Mouse (Mus musculus): Measurements from ENCODE around the gene Secisbp2. TPM values are rescaled to one million over a fixed set of nuclear protein-coding genes. Genes with fewer than 3 reads are reported as not detected.

Secisbp2 gene
- polyA plus RNA-seq, 1 experiment, result 14.6 TPM

DNA sequence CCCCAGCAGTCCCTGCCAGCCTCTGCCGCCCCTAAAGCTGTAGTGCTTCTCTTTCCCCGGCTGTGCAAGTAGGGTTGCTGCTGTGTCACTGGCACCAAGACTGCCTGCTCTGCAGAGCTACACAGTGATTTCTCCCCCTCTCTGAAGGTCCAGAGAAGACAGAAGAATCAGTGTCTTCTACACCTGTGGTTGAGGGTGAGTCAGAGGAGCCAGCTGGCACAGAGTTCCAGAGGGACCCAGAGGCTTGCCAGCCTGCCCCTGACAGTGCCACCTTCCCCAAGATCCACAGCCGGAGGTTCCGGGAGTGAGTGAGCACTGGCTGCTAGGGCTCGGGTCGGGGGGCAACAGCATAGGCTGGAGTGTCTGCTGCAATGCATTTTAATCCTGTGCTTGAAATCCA lies 27.2 kb downstream of the Secisbp2 start:
- WGBS, result 97% methylated on average over 6 of the region's 6 CpGs
- no peak for DNase-seq (ENCODE audit: low read depth, low spot score)

GRCm38 (mm10) chr13:51679332-51679731 lies 27.8 kb downstream of the Secisbp2 start:
- DNase-seq (ENCODE audit: low read depth, low spot score), result no peak
- 66% methylated on average over 4 of the region's 4 CpGs for WGBS

DNA sequence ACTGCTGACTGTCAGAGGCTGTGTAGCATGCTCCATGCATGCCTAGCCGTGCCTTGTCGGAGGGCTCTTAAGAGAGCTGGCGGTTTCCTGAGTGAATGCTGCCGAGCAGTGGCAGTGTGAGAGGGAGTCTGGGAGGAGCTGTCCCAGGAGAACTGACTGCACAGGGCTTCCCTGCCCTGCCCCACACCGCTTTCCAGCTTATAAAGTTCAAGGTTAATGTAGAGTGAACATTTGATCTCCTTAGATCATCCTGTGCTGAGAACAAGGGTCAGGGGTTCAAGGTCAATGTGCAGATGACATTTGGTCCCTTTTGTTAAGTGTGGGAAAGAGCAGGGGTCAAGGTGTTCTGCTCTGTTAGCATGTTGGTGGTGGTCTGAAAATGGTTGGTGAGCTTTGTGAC lies 29.6 kb downstream of the Secisbp2 start:
- no peak for DNase-seq (ENCODE audit: low read depth, low spot score)
- 84% methylated on average over 5 of the region's 5 CpGs for WGBS

GRCm38 (mm10) chr13:51681634-51682033 lies 30.1 kb downstream of the Secisbp2 start:
- 95% methylated on average over 8 of the region's 8 CpGs for WGBS
- DNase-seq (ENCODE audit: low read depth, low spot score), result no peak

DNA sequence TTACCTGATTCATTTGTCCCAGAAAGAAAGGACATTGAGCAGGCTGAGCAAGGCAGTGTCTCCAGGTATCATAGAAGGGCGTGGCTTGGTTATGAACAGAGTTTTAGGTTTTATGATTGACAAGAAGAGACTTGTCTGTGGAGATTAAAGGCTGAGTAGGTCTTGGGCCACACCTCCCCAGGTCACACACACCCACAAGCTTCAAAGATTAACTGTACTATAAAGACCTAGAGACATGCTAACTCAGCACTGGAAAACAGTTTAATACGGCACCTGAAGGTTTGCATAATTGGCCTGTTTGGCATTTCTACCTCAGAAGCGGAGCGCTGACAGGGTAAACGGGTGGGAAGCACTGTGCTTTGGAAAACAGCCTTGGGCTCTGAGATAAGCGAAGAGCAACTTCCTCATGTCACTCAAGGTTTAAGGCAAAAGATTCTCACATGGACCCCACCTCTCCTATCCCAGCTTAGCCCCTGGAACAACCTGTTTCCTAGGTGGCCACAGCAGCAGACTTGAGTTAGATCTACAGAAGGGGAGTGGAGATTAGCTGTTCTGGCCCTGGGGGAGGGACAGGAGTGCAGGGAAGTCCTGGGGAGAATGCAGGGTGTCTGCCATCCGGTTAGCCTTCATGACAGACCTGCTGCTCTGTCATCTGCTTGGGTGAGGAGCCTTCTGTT lies 33.9 kb downstream of the Secisbp2 start:
- no peak for DNase-seq (ENCODE audit: low read depth, low spot score)
- 62% methylated on average over 7 of the region's 7 CpGs for WGBS

DNA sequence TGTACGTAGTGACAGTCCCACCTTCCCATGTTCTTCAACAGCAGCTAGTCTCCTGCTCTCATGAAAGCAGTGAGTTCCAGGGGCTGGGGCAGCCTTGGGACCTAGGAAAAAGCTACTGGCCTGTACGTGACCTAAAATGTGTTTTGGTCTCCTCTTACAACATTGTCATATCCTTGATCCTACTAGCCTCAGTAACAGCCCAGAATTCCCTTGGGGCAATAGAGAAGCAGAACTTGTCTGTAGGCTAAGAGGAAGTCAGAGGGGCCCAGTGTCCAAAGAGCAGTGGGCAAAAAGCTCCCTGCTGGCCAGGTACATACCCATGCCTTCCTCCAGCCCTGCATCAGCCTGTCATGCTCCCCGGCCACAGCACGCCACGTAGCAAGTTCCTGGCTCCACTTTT lies 35.5 kb downstream of the Secisbp2 start:
- no peak for DNase-seq (ENCODE audit: low read depth, low spot score)
- 96% methylated on average over 5 of the region's 5 CpGs for WGBS

- DNase-seq (ENCODE audit: low read depth, low spot score), result no peak
- 64% methylated on average over 3 of the region's 3 CpGs for WGBS
Measured at GRCm38 (mm10) chr13:51688688-51689087, 37.2 kb downstream of the Secisbp2 start.

- no peak for DNase-seq (ENCODE audit: low read depth, low spot score)
Measured at GRCm38 (mm10) chr13:51696481-51696880, 45.0 kb downstream of the Secisbp2 start.

GRCm38 (mm10) chr13:51697455-51697854 lies 46.0 kb downstream of the Secisbp2 start:
- DNase-seq (ENCODE audit: low read depth, low spot score), result no peak
- WGBS, result 24% methylated on average over 6 of the region's 6 CpGs

DNA sequence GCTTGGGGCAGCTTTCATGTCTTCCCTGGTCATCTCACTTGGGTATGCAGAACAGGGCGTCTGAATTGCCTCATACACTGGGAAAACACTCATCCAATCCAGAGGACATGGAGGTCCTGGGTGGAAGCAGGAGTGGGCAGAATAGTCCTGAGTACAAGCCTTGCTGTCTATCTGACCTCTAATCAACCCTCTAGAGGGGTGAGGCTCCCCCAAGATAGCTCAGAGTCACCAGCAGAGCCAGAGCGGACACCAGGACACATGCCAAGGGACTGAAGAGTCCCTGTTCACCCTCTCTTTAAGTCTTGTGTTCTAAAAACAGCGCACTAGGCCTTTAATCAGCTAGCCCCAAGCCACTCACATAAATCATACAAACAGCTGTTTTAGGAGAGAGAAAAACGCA lies 46.4 kb downstream of the Secisbp2 start:
- no peak for DNase-seq (ENCODE audit: low read depth, low spot score)
- WGBS, result 67% methylated on average over 4 of the region's 4 CpGs

DNA sequence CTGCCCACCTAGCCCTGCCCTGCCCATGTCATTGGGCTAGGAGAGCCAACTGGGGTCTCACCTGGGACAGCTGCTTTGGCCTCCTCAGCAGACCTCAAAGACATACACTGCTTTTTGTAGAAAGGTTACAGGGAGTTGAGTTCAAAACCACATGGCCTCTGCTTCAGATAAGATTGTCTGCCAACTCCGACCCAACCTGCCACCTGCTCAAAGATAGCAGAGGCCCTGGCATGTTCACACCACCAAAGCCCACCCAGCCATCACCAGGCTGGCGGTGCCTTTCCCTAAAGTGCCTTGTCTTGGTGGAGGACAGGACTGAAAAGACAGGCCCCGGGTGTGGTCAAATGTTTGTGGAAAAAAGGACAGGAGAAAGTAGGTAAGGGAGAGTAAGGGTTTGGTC lies 46.8 kb downstream of the Secisbp2 start:
- 76% methylated on average over 3 of the region's 3 CpGs for WGBS
- no peak for DNase-seq (ENCODE audit: low read depth, low spot score)

- DNase-seq (ENCODE audit: low read depth, low spot score), result no peak
- WGBS, result 84% methylated on average over 5 of the region's 5 CpGs
Measured at GRCm38 (mm10) chr13:51703893-51704292, 52.4 kb downstream of the Secisbp2 start.

DNA sequence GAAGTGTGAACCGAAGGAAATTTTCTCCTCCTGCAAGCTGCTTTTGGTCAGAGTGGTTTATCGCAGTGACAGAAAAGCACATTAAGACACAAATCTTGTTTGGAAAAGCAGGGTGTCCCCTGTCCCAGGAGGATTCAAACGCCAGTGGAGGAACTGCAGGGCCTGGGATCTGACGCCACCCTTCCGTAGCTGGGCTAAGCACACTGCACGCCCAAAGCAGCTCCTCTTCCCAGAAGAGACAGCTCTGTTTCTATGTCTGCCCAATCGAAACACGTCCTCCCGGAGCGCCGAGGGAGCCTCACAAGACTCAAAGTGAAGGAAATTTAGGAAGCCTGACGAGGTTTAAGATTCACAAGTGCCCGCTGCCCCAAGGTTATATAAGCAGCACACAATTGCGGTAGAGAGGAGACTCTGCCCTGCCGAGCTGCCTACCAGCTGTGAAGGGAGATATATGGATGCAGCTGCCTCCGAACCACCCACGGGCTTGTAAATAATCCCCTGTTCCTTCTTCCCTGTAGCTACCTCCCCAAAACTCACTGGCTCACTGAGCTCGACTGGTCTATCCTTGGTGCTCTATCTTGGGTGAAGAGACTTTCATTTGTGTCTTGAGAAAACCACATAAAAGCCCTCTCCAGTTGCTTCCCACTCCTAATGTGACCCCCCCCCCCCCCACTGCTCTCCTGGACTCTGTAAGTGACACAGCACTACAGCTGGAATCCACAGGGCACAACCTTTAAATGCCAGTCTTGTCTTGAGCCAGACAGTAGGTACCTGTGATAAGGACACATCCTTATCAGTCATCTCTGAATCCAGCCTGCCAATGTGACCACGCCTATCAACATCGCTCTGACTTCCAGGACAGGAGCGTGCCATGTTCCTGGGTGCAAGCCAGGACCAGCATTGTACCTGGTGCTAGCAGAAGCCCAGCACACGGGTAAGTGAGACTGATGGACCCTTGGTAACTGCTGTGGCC lies 54.7 kb downstream of the Secisbp2 start:
- WGBS, result 69% methylated on average over 22 of the region's 22 CpGs
- DNase-seq (ENCODE audit: low read depth, low spot score), result no peak

DNA sequence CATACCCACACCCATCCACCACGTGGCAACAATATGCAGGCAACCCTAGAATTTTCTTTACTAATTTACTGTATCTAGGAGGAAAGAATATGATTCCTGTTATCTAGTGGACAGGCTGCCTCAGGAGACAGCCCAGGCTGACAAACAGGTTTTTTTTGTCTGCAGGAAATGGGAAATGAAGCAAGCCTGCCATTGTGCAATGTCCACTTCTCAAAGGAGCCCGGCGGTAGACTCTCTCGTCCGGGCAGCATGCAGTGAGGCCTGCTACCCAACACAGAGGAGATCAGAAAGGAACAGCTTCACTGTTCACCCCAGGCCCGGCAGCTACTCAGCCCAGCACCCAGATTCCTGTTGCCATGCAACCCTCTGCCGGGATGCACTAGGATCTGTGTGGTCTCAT lies 59.2 kb downstream of the Secisbp2 start:
- DNase-seq (ENCODE audit: low read depth, low spot score), result no peak

GRCm38 (mm10) chr13:51712022-51712421 lies 60.5 kb downstream of the Secisbp2 start:
- 96% methylated on average over 8 of the region's 8 CpGs for WGBS

More for the DNA sequence above, 59.2 kb downstream of the Secisbp2 start:
- 51% methylated on average over 7 of the region's 7 CpGs for WGBS

DNA sequence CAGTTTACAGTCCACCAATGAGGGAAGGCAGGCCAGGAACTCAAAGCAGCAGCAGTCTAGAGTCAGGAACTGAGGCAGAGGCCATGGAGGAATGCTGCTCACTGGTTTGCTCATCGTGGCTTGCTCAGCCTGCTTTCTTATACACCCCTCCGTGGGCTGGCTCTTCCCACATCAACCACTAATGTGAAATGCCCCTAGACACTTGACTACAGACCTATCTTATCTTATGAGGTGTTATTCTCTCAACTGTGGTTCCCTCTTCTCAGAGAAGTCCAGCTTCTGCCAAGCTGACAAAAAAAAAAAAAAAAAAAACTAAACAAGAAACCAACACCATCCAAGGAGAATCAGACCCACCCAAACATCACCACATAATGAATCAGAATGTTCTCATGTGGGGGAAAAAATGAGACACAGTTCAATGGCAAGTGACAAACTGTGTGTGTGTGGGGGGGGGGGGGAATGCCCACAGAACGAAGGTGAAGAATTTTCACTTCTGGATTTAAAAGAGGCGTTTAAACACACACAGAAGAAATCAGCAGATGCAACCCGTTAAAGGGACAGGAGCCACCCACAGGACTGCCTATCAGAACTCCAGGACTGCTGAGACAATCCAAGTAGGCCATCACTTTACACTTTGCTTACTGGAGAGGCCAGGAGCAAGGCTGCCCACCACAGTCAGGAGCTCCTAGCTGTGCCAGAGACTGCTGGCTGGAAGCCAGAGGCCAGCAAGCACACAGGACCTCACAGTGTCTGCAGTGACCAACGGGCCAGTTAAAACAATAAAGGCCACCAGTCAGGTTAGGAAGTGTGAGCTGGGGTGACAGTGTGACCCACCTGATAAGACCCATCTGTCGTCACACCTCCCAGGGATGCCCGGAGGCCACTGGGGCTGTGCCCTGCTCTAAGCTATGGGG lies 65.1 kb downstream of the Secisbp2 start:
- no peak for DNase-seq (ENCODE audit: low read depth, low spot score)
- 71% methylated on average over 8 of the region's 8 CpGs for WGBS

More at GRCm38 (mm10) chr13:51712022-51712421, 60.5 kb downstream of the Secisbp2 start:
- no peak for DNase-seq (ENCODE audit: low read depth, low spot score)

- no peak for DNase-seq (ENCODE audit: low read depth, low spot score)
- 98% methylated on average over 3 of the region's 3 CpGs for WGBS
Measured at GRCm38 (mm10) chr13:51719256-51719655, 67.8 kb downstream of the Secisbp2 start.

DNA sequence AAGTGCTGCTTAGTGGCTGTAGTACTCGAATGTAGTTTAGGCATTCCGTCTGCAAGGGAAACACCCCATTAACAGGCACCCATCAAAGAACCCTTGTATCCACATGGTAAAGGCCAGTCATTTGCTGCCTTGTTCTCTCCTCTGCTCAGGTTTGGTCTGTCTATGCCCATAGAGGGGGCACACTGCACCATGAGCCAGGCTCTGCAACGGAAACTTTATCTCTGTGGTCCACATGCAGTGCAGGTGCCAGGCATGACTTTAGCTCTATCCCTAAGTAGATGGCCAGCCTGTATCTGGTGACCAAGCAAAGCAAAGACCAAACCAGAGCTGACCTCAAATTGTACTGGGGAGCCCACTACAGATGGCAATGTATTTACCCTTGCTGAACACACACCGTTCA lies 69.1 kb downstream of the Secisbp2 start:
- WGBS, result 88% methylated on average over 4 of the region's 4 CpGs
- DNase-seq (ENCODE audit: low read depth, low spot score), result no peak

GRCm38 (mm10) chr13:51723114-51723513 lies 71.6 kb downstream of the Secisbp2 start:
- no peak for DNase-seq (ENCODE audit: low read depth, low spot score)
- 83% methylated on average over 5 of the region's 5 CpGs for WGBS

DNA sequence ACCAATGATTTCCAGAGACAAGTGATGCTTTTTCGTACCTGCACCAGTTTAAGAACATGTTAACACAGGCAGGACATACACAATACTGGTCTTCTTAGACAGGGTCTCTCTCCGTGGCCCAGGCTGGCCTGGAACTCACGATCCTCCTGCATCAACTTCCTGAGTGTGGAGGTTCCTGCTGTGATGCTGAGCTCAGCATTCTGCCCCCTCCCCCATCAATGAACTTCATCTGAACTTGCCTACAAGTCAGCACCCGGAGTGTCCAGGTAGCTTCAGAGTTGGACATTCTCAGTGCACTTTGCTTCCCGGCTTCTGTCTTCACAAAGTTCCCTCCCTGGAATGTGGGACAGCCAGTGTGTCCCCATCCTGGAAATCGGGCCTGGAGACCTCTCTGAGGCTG lies 73.1 kb downstream of the Secisbp2 start:
- no peak for DNase-seq (ENCODE audit: low read depth, low spot score)
- 85% methylated on average over 6 of the region's 6 CpGs for WGBS
